Mouse (Mus musculus) forelimb bud, embryonic 11.5 days (tissue): ENCODE measurements around the gene Sytl3.
"Not testable (repeated sequence)": the region's sequence is repeated elsewhere in the genome, so short reads cannot be mapped to it uniquely, and the experiment has no call there.

ENCODE experiments used
- DNase-seq: peaks from one replicate; pipeline ENCODE4 v3.0.0-alpha.2; 2012; ENCODE audit warnings: low read depth, low spot score

The Sytl3 gene

GRCm38 (mm10) chr17:6691596-6691995 lies 32.7 kb downstream of the Sytl3 start:
- DNase-seq: peak; percentile 69

GRCm38 (mm10) chr17:6695712-6696111 lies 36.8 kb downstream of the Sytl3 start:
- DNase-seq: not testable (repeated sequence)

GRCm38 (mm10) chr17:6696521-6696920 lies 37.6 kb downstream of the Sytl3 start:
- not testable (repeated sequence) for DNase-seq

GRCm38 (mm10) chr17:6697224-6697775 lies 38.4 kb downstream of the Sytl3 start:
- peak; percentile 26 for DNase-seq

- not testable (repeated sequence) for DNase-seq
These were observed 40.6 kb downstream of the Sytl3 start for GRCm38 (mm10) chr17:6699502-6699901.

GRCm38 (mm10) chr17:6700077-6700476 lies 41.2 kb downstream of the Sytl3 start:
- not testable (repeated sequence) for DNase-seq

GRCm38 (mm10) chr17:6702625-6703221 lies 43.8 kb downstream of the Sytl3 start:
- not testable (repeated sequence) for DNase-seq

GRCm38 (mm10) chr17:6703381-6704270 lies 44.7 kb downstream of the Sytl3 start:
- DNase-seq: not testable (repeated sequence)

- DNase-seq: not testable (repeated sequence)
These were observed 47.6 kb downstream of the Sytl3 start for GRCm38 (mm10) chr17:6706448-6706847.

GRCm38 (mm10) chr17:6707422-6707821 lies 48.5 kb downstream of the Sytl3 start:
- DNase-seq: not testable (repeated sequence)

GRCm38 (mm10) chr17:6708194-6708593 lies 49.3 kb downstream of the Sytl3 start:
- not testable (repeated sequence) for DNase-seq

GRCm38 (mm10) chr17:6713483-6713882 lies 54.6 kb downstream of the Sytl3 start:
- DNase-seq: not testable (repeated sequence)

- DNase-seq: not testable (repeated sequence)
These were observed 55.1 kb downstream of the Sytl3 start for GRCm38 (mm10) chr17:6713944-6714343.

GRCm38 (mm10) chr17:6727996-6728610 lies 69.2 kb downstream of the Sytl3 start:
- no peak for DNase-seq

- DNase-seq: no peak
These were observed 70.4 kb downstream of the Sytl3 start for GRCm38 (mm10) chr17:6729244-6729742.

- no peak for DNase-seq
These were observed 72.2 kb downstream of the Sytl3 start for GRCm38 (mm10) chr17:6731132-6731531.

GRCm38 (mm10) chr17:6731634-6732033 lies 72.7 kb downstream of the Sytl3 start:
- DNase-seq: no peak

- DNase-seq: no peak
These were observed 73.8 kb downstream of the Sytl3 start for GRCm38 (mm10) chr17:6732665-6733064.

- no peak for DNase-seq
These were observed 74.5 kb downstream of the Sytl3 start for GRCm38 (mm10) chr17:6733322-6733875.

- DNase-seq: no peak
These were observed 76.0 kb downstream of the Sytl3 start for GRCm38 (mm10) chr17:6734746-6735441.
